19 mouse cellular contexts compared by ENCODE assay signal in the genomic region with DNA sequence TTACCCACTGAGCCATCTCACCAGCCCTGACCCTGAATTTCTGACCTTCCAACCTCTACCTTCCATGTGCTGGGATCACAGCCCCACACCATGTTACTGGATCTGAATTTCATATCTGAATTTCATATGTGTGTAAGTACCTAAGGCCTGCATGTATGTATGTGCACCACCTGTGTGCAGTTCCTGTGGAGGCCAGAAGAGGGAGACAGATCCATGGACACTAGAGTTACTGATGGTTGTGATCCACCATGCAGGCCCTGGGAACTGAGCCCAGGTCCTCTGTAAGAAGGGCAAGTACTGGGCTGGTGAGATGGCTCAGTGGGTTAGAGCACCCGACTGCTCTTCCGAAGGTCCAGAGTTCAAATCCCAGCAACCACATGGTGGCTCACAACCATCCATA. TPM values are rescaled to one million over a fixed set of nuclear protein-coding genes. Genes with fewer than 3 reads are reported as not detected.
DNase-seq lines count a peak whose midpoint lies in the region; ATAC-seq and TF ChIP-seq lines count a peak whose summit lies in the region.
"Had no signal": no experiment of that assay in that cellular context is flagged by ENCODE, and none has a peak within 500 bp of the region (broad histone marks: within the 10 kb centered on the region; RNA-seq: fewer than 3 reads in every experiment).

No protein-coding gene starts in this region.

- no peak overlapping the region for H3K4me3 ChIP-seq in hindbrain, postnatal 0 days (ENCODE audit: low read length)
- H3K4me3 ChIP-seq in hindbrain, embryonic 16.5 days (ENCODE audit: low read length): no peak overlapping the region
- no peak overlapping the region for H3K4me3 ChIP-seq in lung, embryonic 14.5 days (ENCODE audit: low read depth, low read length)
- H3K4me3 ChIP-seq in E14TG2a.4 (replicated peaks; ENCODE audit: low read length): no peak overlapping the region
- H3K4me3 ChIP-seq: forebrain, embryonic 12.5 days; heart, embryonic 13.5 days; limb, embryonic 12.5 days; liver, embryonic 15.5 days had no signal

- 100% methylated on average over 2 of the region's 2 CpGs for WGBS in hindbrain, postnatal 0 days
- 97% methylated on average over 2 of the region's 2 CpGs for WGBS in hindbrain, embryonic 16.5 days
- WGBS in lung, embryonic 14.5 days: 93% methylated on average over 2 of the region's 2 CpGs

- no peak for ATAC-seq in hindbrain, postnatal 0 days
- no peak for ATAC-seq in hindbrain, embryonic 16.5 days
- no peak for ATAC-seq in lung, embryonic 14.5 days (ENCODE audit: insufficient read depth)
- ATAC-seq in frontal cortex, adult (ENCODE audit: low TSS enrichment): no peak

- H3K4me2 ChIP-seq in hindbrain, postnatal 0 days (ENCODE audit: low read depth, low read length): no peak overlapping the region
- H3K4me2 ChIP-seq in hindbrain, embryonic 16.5 days (ENCODE audit: low read length): no peak overlapping the region
- H3K4me2 ChIP-seq in lung, embryonic 14.5 days: no peak overlapping the region
- H3K4me2 ChIP-seq: forebrain, embryonic 12.5 days; heart, embryonic 13.5 days; hindbrain, embryonic 14.5 days; limb, embryonic 12.5 days; liver, embryonic 15.5 days had no signal

- H3K9me3 ChIP-seq in hindbrain, postnatal 0 days (ENCODE audit: low read length): no peaks in the 10 kb centered on the region
- H3K9me3 ChIP-seq in hindbrain, embryonic 16.5 days (ENCODE audit: control insufficient read depth, low read length): no peaks in the 10 kb centered on the region
- no peaks in the 10 kb centered on the region for H3K9me3 ChIP-seq in lung, embryonic 14.5 days (ENCODE audit: low read depth, low read length)
- H3K9me3 ChIP-seq in E14TG2a.4 (ENCODE audit: low read length): peaks cover 3% of the 10 kb centered on the region; the same call in 1 of the 2 replicates
- H3K9me3 ChIP-seq: heart, embryonic 13.5 days; limb, embryonic 12.5 days; liver, embryonic 15.5 days had no signal

- H3K27ac ChIP-seq in hindbrain, postnatal 0 days: no peak overlapping the region
- H3K27ac ChIP-seq in hindbrain, embryonic 16.5 days (ENCODE audit: low read depth, low read length): no peak overlapping the region
- H3K27ac ChIP-seq in lung, embryonic 14.5 days (ENCODE audit: low read depth): no peak overlapping the region
- H3K27ac ChIP-seq: forebrain, embryonic 12.5 days; heart, embryonic 13.5 days; hindbrain, embryonic 14.5 days; limb, embryonic 12.5 days; liver, embryonic 15.5 days had no signal

- H3K9ac ChIP-seq in hindbrain, postnatal 0 days (replicated peaks; ENCODE audit: low read length): no peak overlapping the region
- H3K9ac ChIP-seq in hindbrain, embryonic 16.5 days (ENCODE audit: low read depth, low read length): no peak overlapping the region
- H3K9ac ChIP-seq in lung, embryonic 14.5 days: no peak overlapping the region
- H3K9ac ChIP-seq: forebrain, embryonic 12.5 days; heart, embryonic 13.5 days; hindbrain, embryonic 14.5 days; limb, embryonic 12.5 days; liver, embryonic 15.5 days had no signal

- no peak for DNase-seq in hindbrain, postnatal 0 days (ENCODE audit: low spot score)
- DNase-seq in lung, embryonic 14.5 days: no peak
- DNase-seq in lung, postnatal 14 days: no peak
- peak; percentile 55 for DNase-seq in induced T-regulatory cell, adult 2 months (ENCODE audit: low read depth)
- no peak for DNase-seq in cerebellum, adult 11-12 months
- DNase-seq: cerebellum, adult 8-10 months; heart, adult 11 months; heart, postnatal 36 days; kidney, adult 18-20 months; kidney, postnatal 4 days had no signal

- TF ChIP-seq CTCF in hindbrain, postnatal 0 days (IDR thresholded peaks at IDR 0.05; ENCODE audit: low read depth): peak; percentile 28
- TF ChIP-seq CTCF in lung, embryonic 14.5 days (IDR thresholded peaks at IDR 0.05; ENCODE audit: low read depth): peak; percentile 22; the same call in 1 of the 2 replicates
- TF ChIP-seq CTCF in E14TG2a.4 (conservative IDR thresholded peaks at IDR 0.05; ENCODE audit: low read length): peak; percentile 79

- H3K36me3 ChIP-seq in hindbrain, postnatal 0 days (ENCODE audit: insufficient read depth, low read length): no peaks in the 10 kb centered on the region
- H3K36me3 ChIP-seq in hindbrain, embryonic 16.5 days (ENCODE audit: control insufficient read depth, insufficient read depth, low read length): no peaks in the 10 kb centered on the region
- H3K36me3 ChIP-seq in lung, embryonic 14.5 days (ENCODE audit: insufficient read depth): no peaks in the 10 kb centered on the region
- H3K36me3 ChIP-seq in E14TG2a.4 (ENCODE audit: insufficient read depth, low read length): no peaks in the 10 kb centered on the region
- H3K36me3 ChIP-seq: forebrain, embryonic 12.5 days; G1E; heart, embryonic 13.5 days; limb, embryonic 12.5 days; liver, embryonic 15.5 days had no signal

- H3K4me1 ChIP-seq in hindbrain, postnatal 0 days (ENCODE audit: insufficient read depth, low read length): no peaks in the 10 kb centered on the region
- H3K4me1 ChIP-seq in hindbrain, embryonic 16.5 days (ENCODE audit: control insufficient read depth, insufficient read depth, low read depth, low read length): no peaks in the 10 kb centered on the region
- H3K4me1 ChIP-seq in lung, embryonic 14.5 days (ENCODE audit: insufficient read depth): no peaks in the 10 kb centered on the region
- peaks cover 37% of the 10 kb centered on the region for H3K4me1 ChIP-seq in E14TG2a.4 (replicated peaks; ENCODE audit: low read depth, low read length)
- H3K4me1 ChIP-seq: forebrain, embryonic 12.5 days had no signal

- H3K27me3 ChIP-seq in hindbrain, postnatal 0 days (ENCODE audit: insufficient read depth, low read length): no peaks in the 10 kb centered on the region
- H3K27me3 ChIP-seq in hindbrain, embryonic 16.5 days (replicated peaks; ENCODE audit: control insufficient read depth, insufficient read depth, low read length): no peaks in the 10 kb centered on the region
- no peaks in the 10 kb centered on the region for H3K27me3 ChIP-seq in lung, embryonic 14.5 days (ENCODE audit: insufficient read depth, low read length)
- H3K27me3 ChIP-seq in E14TG2a.4 (ENCODE audit: insufficient read depth, low read length): no peaks in the 10 kb centered on the region
- H3K27me3 ChIP-seq: forebrain, embryonic 12.5 days; heart, embryonic 13.5 days; limb, embryonic 12.5 days had no signal

RNA-seq across cellular contexts. Expression of gene B4galt5, which starts 16.1 kb away (rescaled TPM):
- 60.5 and 67.5 TPM in 2 replicates for total RNA-seq in hindbrain, postnatal 0 days (2014; rRNA removed)
- 28.9 and 31.5 TPM in 2 replicates for polyA plus RNA-seq in hindbrain, postnatal 0 days (2015; fragmentation: Nextera tagmentation; extraction: Ambion mirVana)
- polyA plus RNA-seq in hindbrain, embryonic 16.5 days (2015; fragmentation: Nextera tagmentation; extraction: Ambion mirVana): 19.7 and 22.6 TPM in 2 replicates
- 20.5 and 24.1 TPM in 2 replicates for polyA plus RNA-seq in lung, embryonic 14.5 days (2014; fragmentation: Nextera tagmentation; extraction: Ambion mirVana)

RNA-seq across cellular contexts. Expression of gene Slc9a8, which starts 56.4 kb away (rescaled TPM):
- 41.8 and 43.1 TPM in 2 replicates for total RNA-seq in hindbrain, postnatal 0 days (2014; rRNA removed)
- 17.4 and 17.9 TPM in 2 replicates for polyA plus RNA-seq in hindbrain, postnatal 0 days (2015; fragmentation: Nextera tagmentation; extraction: Ambion mirVana)
- 18.7 and 19.9 TPM in 2 replicates for polyA plus RNA-seq in hindbrain, embryonic 16.5 days (2015; fragmentation: Nextera tagmentation; extraction: Ambion mirVana)
- 22.5 and 23.6 TPM in 2 replicates for polyA plus RNA-seq in lung, embryonic 14.5 days (2014; fragmentation: Nextera tagmentation; extraction: Ambion mirVana)

Comparison
In these comparisons a context has a peak if more than half of its experiments do, and no peak if none do; other contexts are left out.
1. CTCF ChIP-seq: peak in every context shown above with its lines; median percentile 79 in E14TG2a.4; 28 in hindbrain, postnatal 0 days; 22 in lung, embryonic 14.5 days.